Mouse (Mus musculus) embryonic facial prominence, embryonic 12.5 days (tissue): Measurements from ENCODE around the gene Nbea. TPM values are rescaled to one million over a fixed set of nuclear protein-coding genes. Genes with fewer than 3 reads are reported as not detected.

ENCODE experiments used
- ATAC-seq: fragments of 200-750 bp; cut with Nextera tagmentation; 2 replicates; pipeline ENCODE4 v1.8.0; 2017; ENCODE audit not compliant: insufficient number of reproducible peaks, insufficient read depth, low FRiP score, low TSS enrichment
- H3K27ac ChIP-seq: fragments of 300-500 bp; sonication (generic); 2 replicates; pipeline ENCODE4 v1.5.1; 2016; ENCODE audit warnings: mild to moderate bottlenecking
- H3K27me3 ChIP-seq: fragments of 300-500 bp; sonication (generic); 2 replicates; pipeline ENCODE4 v1.6.1; 2016; ENCODE audit warnings: mild to moderate bottlenecking, moderate library complexity
- H3K36me3 ChIP-seq: fragments of 300-500 bp; sonication (generic); 2 replicates; pipeline ENCODE4 v1.6.1; 2016; ENCODE audit warnings: mild to moderate bottlenecking
- H3K4me1 ChIP-seq: fragments of 300-500 bp; sonication (generic); 2 replicates; pipeline ENCODE4 v1.6.1; 2016
- H3K4me2 ChIP-seq: fragments of 300-500 bp; sonication (generic); replicated peaks from 2 replicates; pipeline ENCODE4 v1.6.1; 2016; ENCODE audit warnings: mild to moderate bottlenecking, moderate library complexity
- H3K4me3 ChIP-seq: fragments of 300-500 bp; sonication (generic); 2 replicates; pipeline ENCODE4 v1.5.1; 2016; ENCODE audit warnings: mild to moderate bottlenecking
- H3K9ac ChIP-seq: fragments of 300-500 bp; sonication (generic); 2 replicates; pipeline ENCODE4 v1.6.1; 2016; ENCODE audit warnings: mild to moderate bottlenecking, moderate library complexity
- H3K9me3 ChIP-seq: fragments of 300-500 bp; sonication (generic); 2 replicates; pipeline ENCODE4 v1.6.1; 2016; ENCODE audit warnings: mild to moderate bottlenecking, moderate library complexity
- WGBS: fragments of 180-500 bp; shearing (Covaris S2); methylation state at CpG from one replicate; pipeline ENCODE4 v1.1.7; 2016; 5-methylcytosine and 5-hydroxymethylcytosine counted together
- polyA plus RNA-seq: library from polyadenylated mRNA; unstranded; fragments of >200 nt; fragmentation: Nextera tagmentation; extraction: Ambion mirVana; gene quantifications from 2 replicates; pipeline ENCODE4 v1.2.1, GENCODE M21; 2016

Nbea gene
- polyA plus RNA-seq: 24.2 TPM in 2 replicates

GRCm38 (mm10) chr3:56183159-56184133 is at the start of gene Nbea:
TSS of gene Nbea (minus strand) at chr3:56183701.
- Histone ChIP-seq H3K9ac (peak within 1 kb of the TSS; percentile 93), H3K27me3 (no peaks in the 10 kb centered on the region), H3K9me3 (no peaks in the 10 kb centered on the region), H3K4me1 (peaks cover 13% of the 10 kb centered on the region; the same call in 1 of the 2 replicates), H3K36me3 (no peaks in the 10 kb centered on the region), H3K4me2 (peak within 1 kb of the TSS; percentile 89), H3K4me3 (peak within 1 kb of the TSS; percentile 90), H3K27ac (peak within 1 kb of the TSS; percentile 91)
- ATAC-seq: peak; percentile 77
- WGBS: 1% methylated on average over 106 of the region's 131 CpGs

GRCm38 (mm10) chr3:56229283-56229682 is 45.8 kb upstream of the Nbea start:
- H3K9ac ChIP-seq: no peak overlapping the region
- H3K9me3 ChIP-seq: no peaks in the 10 kb centered on the region
- ATAC-seq: no peak
- no peaks in the 10 kb centered on the region for H3K27me3 ChIP-seq
- no peak overlapping the region for H3K4me3 ChIP-seq
- WGBS: 16% methylated on average over 1 of the region's 1 CpGs
- no peak overlapping the region for H3K4me2 ChIP-seq
- H3K4me1 ChIP-seq: no peaks in the 10 kb centered on the region
- no peak overlapping the region for H3K27ac ChIP-seq
- no peaks in the 10 kb centered on the region for H3K36me3 ChIP-seq

- no peak overlapping the region for H3K27ac ChIP-seq
- no peaks in the 10 kb centered on the region for H3K27me3 ChIP-seq
- no peak overlapping the region for H3K9ac ChIP-seq
- H3K36me3 ChIP-seq: no peaks in the 10 kb centered on the region
- H3K4me3 ChIP-seq: no peak overlapping the region
- ATAC-seq: no peak
- H3K4me2 ChIP-seq: no peak overlapping the region
- H3K4me1 ChIP-seq: no peaks in the 10 kb centered on the region
- H3K9me3 ChIP-seq: no peaks in the 10 kb centered on the region
- WGBS: 88% methylated on average over 2 of the region's 2 CpGs
Measured at GRCm38 (mm10) chr3:56215989-56216388, 32.5 kb upstream of the Nbea start.

GRCm38 (mm10) chr3:56203968-56204367 is 20.5 kb upstream of the Nbea start:
- no peak overlapping the region for H3K4me3 ChIP-seq
- H3K9me3 ChIP-seq: no peaks in the 10 kb centered on the region
- 0 out of 2 replicates have a peak, but pooled peaks cover 2% of the 10 kb centered on the region for H3K27me3 ChIP-seq
- no peaks in the 10 kb centered on the region for H3K4me1 ChIP-seq
- no peak overlapping the region for H3K27ac ChIP-seq
- 82% methylated on average over 6 of the region's 6 CpGs for WGBS
- no peak overlapping the region for H3K9ac ChIP-seq
- no peak overlapping the region for H3K4me2 ChIP-seq
- no peak for ATAC-seq
- H3K36me3 ChIP-seq: no peaks in the 10 kb centered on the region

GRCm38 (mm10) chr3:56188238-56188637 is 4.7 kb upstream of the Nbea start:
- H3K27me3 ChIP-seq: no peaks in the 10 kb centered on the region
- H3K4me2 ChIP-seq: no peak overlapping the region
- no peak overlapping the region for H3K4me3 ChIP-seq
- 0 out of 2 replicates have a peak, but pooled peaks cover 4% of the 10 kb centered on the region for H3K4me1 ChIP-seq
- 83% methylated on average over 1 of the region's 1 CpGs for WGBS
- H3K27ac ChIP-seq: no peak overlapping the region
- ATAC-seq: no peak
- H3K36me3 ChIP-seq: no peaks in the 10 kb centered on the region
- H3K9me3 ChIP-seq: no peaks in the 10 kb centered on the region
- no peak overlapping the region for H3K9ac ChIP-seq

GRCm38 (mm10) chr3:56187131-56187779 is 3.8 kb upstream of the Nbea start:
- H3K27me3 ChIP-seq: no peaks in the 10 kb centered on the region
- no peaks in the 10 kb centered on the region for H3K36me3 ChIP-seq
- H3K9ac ChIP-seq: no peak overlapping the region
- ATAC-seq: no peak
- 74% methylated on average over 6 of the region's 6 CpGs for WGBS
- H3K4me3 ChIP-seq: no peak overlapping the region
- H3K9me3 ChIP-seq: no peaks in the 10 kb centered on the region
- 0 out of 2 replicates have a peak, but pooled peaks cover 5% of the 10 kb centered on the region for H3K4me1 ChIP-seq
- H3K27ac ChIP-seq: no peak overlapping the region
- H3K4me2 ChIP-seq: no peak overlapping the region

- peak overlapping the region; percentile 93 for H3K9ac ChIP-seq
- 1% methylated on average over 36 of the region's 61 CpGs for WGBS
- H3K4me1 ChIP-seq: peaks cover 13% of the 10 kb centered on the region; the same call in 1 of the 2 replicates
- ATAC-seq: peak; percentile 64
- H3K9me3 ChIP-seq: no peaks in the 10 kb centered on the region
- H3K27me3 ChIP-seq: no peaks in the 10 kb centered on the region
- H3K4me3 ChIP-seq: peak overlapping the region; percentile 90
- peak overlapping the region; percentile 91 for H3K27ac ChIP-seq
- no peaks in the 10 kb centered on the region for H3K36me3 ChIP-seq
- peak overlapping the region; percentile 89 for H3K4me2 ChIP-seq
Measured at GRCm38 (mm10) chr3:56182371-56183158, 936 bp downstream of the Nbea start.

- ATAC-seq: no peak
- Histone ChIP-seq H3K4me3 (peak overlapping the region; percentile 90), H3K9ac (peak overlapping the region; percentile 93), H3K27me3 (no peaks in the 10 kb centered on the region), H3K36me3 (no peaks in the 10 kb centered on the region), H3K4me1 (peaks cover 13% of the 10 kb centered on the region; the same call in 1 of the 2 replicates), H3K9me3 (no peaks in the 10 kb centered on the region), H3K4me2 (peak overlapping the region; percentile 89), H3K27ac (no peak overlapping the region)
- WGBS: 2% methylated on average over 4 of the region's 4 CpGs
Measured at GRCm38 (mm10) chr3:56181991-56182370, 1.5 kb downstream of the Nbea start.

- H3K4me3 ChIP-seq: peak overlapping the region; percentile 14; the same call in 1 of the 2 replicates
- peak overlapping the region; percentile 42 for H3K4me2 ChIP-seq
- WGBS: 39% methylated on average over 3 of the region's 3 CpGs
- H3K27me3 ChIP-seq: no peaks in the 10 kb centered on the region
- no peaks in the 10 kb centered on the region for H3K36me3 ChIP-seq
- H3K9me3 ChIP-seq: no peaks in the 10 kb centered on the region
- no peak for ATAC-seq
- no peak overlapping the region for H3K27ac ChIP-seq
- no peak overlapping the region for H3K9ac ChIP-seq
- peaks cover 13% of the 10 kb centered on the region; the same call in 1 of the 2 replicates for H3K4me1 ChIP-seq
Measured at GRCm38 (mm10) chr3:56181025-56181424, 2.5 kb downstream of the Nbea start.

- Histone ChIP-seq H3K9ac (no peak overlapping the region), H3K27ac (no peak overlapping the region), H3K4me3 (no peak overlapping the region), H3K9me3 (no peaks in the 10 kb centered on the region), H3K4me1 (no peaks in the 10 kb centered on the region), H3K4me2 (no peak overlapping the region), H3K27me3 (no peaks in the 10 kb centered on the region), H3K36me3 (no peaks in the 10 kb centered on the region)
- no peak for ATAC-seq
- WGBS: 82% methylated on average over 2 of the region's 2 CpGs
Measured at GRCm38 (mm10) chr3:56157864-56158263, 25.6 kb downstream of the Nbea start.

- Histone ChIP-seq H3K4me1 (no peaks in the 10 kb centered on the region), H3K27me3 (no peaks in the 10 kb centered on the region), H3K4me2 (no peak overlapping the region), H3K27ac (no peak overlapping the region), H3K36me3 (peaks cover 3% of the 10 kb centered on the region; the same call in 1 of the 2 replicates), H3K4me3 (no peak overlapping the region), H3K9me3 (no peaks in the 10 kb centered on the region), H3K9ac (no peak overlapping the region)
- ATAC-seq: no peak
- 79% methylated on average over 3 of the region's 3 CpGs for WGBS
Measured at GRCm38 (mm10) chr3:56126674-56127073, 56.8 kb downstream of the Nbea start.
